8 mouse cellular contexts compared by ENCODE assay signal in the genomic region with DNA sequence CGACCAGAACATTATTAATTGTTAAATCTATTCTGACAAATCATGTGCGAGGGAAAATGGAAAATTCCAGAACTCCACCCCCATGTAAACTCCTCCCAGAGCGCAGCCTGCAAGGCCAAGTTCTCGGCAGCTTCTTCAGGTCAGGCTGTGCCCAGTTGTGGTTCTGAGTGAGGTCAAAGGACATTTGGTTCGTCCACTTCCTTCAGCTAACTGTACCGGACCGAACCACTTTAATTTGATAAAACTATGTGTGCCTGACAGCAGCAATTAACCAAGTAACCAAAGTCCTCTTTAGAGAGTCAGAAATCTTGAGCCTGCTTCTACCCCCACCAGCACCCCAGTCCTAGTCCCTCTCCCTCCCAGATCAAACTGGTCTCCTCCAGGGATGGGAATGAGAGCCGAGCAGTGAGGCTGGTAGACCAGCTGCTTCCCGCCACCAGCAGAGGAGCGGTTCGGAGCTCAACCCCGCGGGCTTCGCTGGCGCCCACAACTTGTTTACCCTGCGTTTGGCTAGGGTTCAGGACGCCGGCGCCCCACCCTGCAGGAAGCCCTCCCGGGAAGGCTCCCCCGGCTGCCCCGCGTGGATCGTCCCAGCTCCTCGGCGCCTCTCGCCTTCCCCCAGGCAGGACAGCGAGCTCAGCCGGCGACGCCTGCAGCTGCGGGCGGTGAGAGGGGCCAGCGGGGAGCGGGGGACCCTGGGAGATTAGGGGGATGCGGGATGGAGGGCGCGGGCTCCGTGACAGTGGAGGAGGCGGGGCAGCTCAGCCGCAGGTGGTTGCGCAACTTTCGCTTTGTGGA. TPM values are rescaled to one million over a fixed set of nuclear protein-coding genes. Genes with fewer than 3 reads are reported as not detected.
DNase-seq lines count a peak whose midpoint lies in the region; ATAC-seq and TF ChIP-seq lines count a peak whose summit lies in the region.

A gene (plus strand): TSS at position 113 of the 798 bp plus-strand sequence.

- H3K27ac ChIP-seq in cerebellum, adult 2 months (ENCODE audit: insufficient read depth, low read length): peak within 1 kb of the TSS; percentile 29; the same call in 1 of the 2 replicates
- H3K27ac ChIP-seq in forebrain, postnatal 0 days (ENCODE audit: low read depth, low read length): no peak within 1 kb of the TSS
- H3K27ac ChIP-seq in hindbrain, embryonic 10.5 days: peak within 1 kb of the TSS; percentile 90

- peak within 1 kb of the TSS; percentile 49 for H3K4me3 ChIP-seq in cerebellum, adult 2 months (replicated peaks; ENCODE audit: insufficient read depth, low read depth, low read length)
- H3K4me3 ChIP-seq in forebrain, postnatal 0 days (ENCODE audit: low read depth, low read length): peak within 1 kb of the TSS; percentile 61
- H3K4me3 ChIP-seq in hindbrain, embryonic 10.5 days: peak within 1 kb of the TSS; percentile 74
- peak within 1 kb of the TSS; percentile 94 for H3K4me3 ChIP-seq in megakaryocyte, embryonic 14.5 days (replicated peaks)

- peak; percentile 93 for ATAC-seq in forebrain, postnatal 0 days

- H3K4me1 ChIP-seq in cerebellum, adult 2 months (ENCODE audit: control insufficient read depth, insufficient read depth, low read length): no peaks in the 10 kb centered on the region
- no peaks in the 10 kb centered on the region for H3K4me1 ChIP-seq in forebrain, postnatal 0 days (ENCODE audit: insufficient read depth)
- peaks cover 13% of the 10 kb centered on the region for H3K4me1 ChIP-seq in hindbrain, embryonic 10.5 days (replicated peaks)
- H3K4me1 ChIP-seq in megakaryocyte, embryonic 14.5 days: peaks cover 11% of the 10 kb centered on the region

- no peak for TF ChIP-seq CTCF in cerebellum, adult 2 months (IDR thresholded peaks at IDR 0.05; ENCODE audit: borderline replicate concordance, insufficient read depth, low read depth, low read length)
- no peak for TF ChIP-seq CTCF in forebrain, postnatal 0 days (IDR thresholded peaks at IDR 0.05; ENCODE audit: low read depth)

- peak within 1 kb of the TSS; percentile 58 for H3K9ac ChIP-seq in forebrain, postnatal 0 days

- no peaks in the 10 kb centered on the region for H3K27me3 ChIP-seq in cerebellum, adult 2 months (ENCODE audit: control insufficient read depth, insufficient read depth, low read length)
- H3K27me3 ChIP-seq in forebrain, postnatal 0 days (ENCODE audit: insufficient read depth, low read length): no peaks in the 10 kb centered on the region
- no peaks in the 10 kb centered on the region for H3K27me3 ChIP-seq in hindbrain, embryonic 10.5 days (ENCODE audit: insufficient read depth, poor library complexity, severe bottlenecking)
- no peaks in the 10 kb centered on the region for H3K27me3 ChIP-seq in megakaryocyte, embryonic 14.5 days (replicated peaks)

- no peaks in the 10 kb centered on the region for H3K36me3 ChIP-seq in forebrain, postnatal 0 days (ENCODE audit: insufficient read depth)
- no peaks in the 10 kb centered on the region for H3K36me3 ChIP-seq in hindbrain, embryonic 10.5 days
- no peaks in the 10 kb centered on the region for H3K36me3 ChIP-seq in megakaryocyte, embryonic 14.5 days (replicated peaks; ENCODE audit: low read length)

- peak within 1 kb of the TSS; percentile 98 for H3K4me2 ChIP-seq in forebrain, postnatal 0 days (ENCODE audit: low read depth)

- no peak for TF ChIP-seq POLR2A in cerebellum, adult 2 months (IDR thresholded peaks at IDR 0.05; ENCODE audit: borderline replicate concordance, insufficient read depth, low read length)

- 8% methylated on average over 43 of the region's 43 CpGs for WGBS in cerebellum, adult 2 months
- 11% methylated on average over 43 of the region's 43 CpGs for WGBS in forebrain, postnatal 0 days
- WGBS in hindbrain, embryonic 10.5 days: 12% methylated on average over 43 of the region's 43 CpGs

- no peaks in the 10 kb centered on the region for H3K9me3 ChIP-seq in forebrain, postnatal 0 days (ENCODE audit: low read length)
- H3K9me3 ChIP-seq in hindbrain, embryonic 10.5 days: no peaks in the 10 kb centered on the region
- no peaks in the 10 kb centered on the region for H3K9me3 ChIP-seq in megakaryocyte, embryonic 14.5 days

- peak; percentile 74 for DNase-seq in Muller cell, postnatal 12 days (ENCODE audit: inconsistent ontology term)
- DNase-seq in cerebellum, adult 2 months: peak; percentile 20 to 31
- peak; percentile 36 for DNase-seq in forebrain, postnatal 0 days
- peak; percentile 53 for DNase-seq in hindbrain, embryonic 10.5 days (ENCODE audit: low spot score)
- peak; percentile 35 to 40 for DNase-seq in layer of hippocampus, postnatal 36 days
- DNase-seq in right cerebral cortex, adult 2 months (ENCODE audit: low spot score in 2 of 2): peak; percentile 7
- DNase-seq in urinary bladder, postnatal 10 days (ENCODE audit: low spot score): peak; percentile 24

RNA-seq across cellular contexts. Expression of the gene that starts here (rescaled TPM):
- polyA plus RNA-seq in cerebellum, adult 2 months (2012; rRNA removed): 6.0 and 6.6 TPM in 2 replicates
- total RNA-seq in forebrain, postnatal 0 days (2014; rRNA removed): 1.0 and 1.7 TPM in 2 replicates
- 2.1 and 3.0 TPM in 2 replicates for polyA plus RNA-seq in forebrain, postnatal 0 days (2015; fragmentation: Nextera tagmentation; extraction: Ambion mirVana)
- 0.88 and 1.1 TPM in 2 replicates for polyA plus RNA-seq in hindbrain, embryonic 10.5 days (2016; fragmentation: Nextera tagmentation; extraction: Ambion mirVana)
- total RNA-seq in layer of hippocampus, postnatal 36 days (2021): 1 to 10 TPM; 3.0 to 3.6 TPM
- polyA plus RNA-seq in megakaryocyte, embryonic 14.5 days (2012; ENCODE audit: insufficient read depth, low replicate concordance): 0.64 and 2.2 TPM in 2 replicates

Comparison
In these comparisons a context has a peak if more than half of its experiments do, and no peak if none do; other contexts are left out.
1. DNase-seq: peak in every context shown above with its lines; median percentile 74 in Muller cell, postnatal 12 days; 53 in hindbrain, embryonic 10.5 days; 38 in layer of hippocampus, postnatal 36 days; 36 in forebrain, postnatal 0 days; 26 in cerebellum, adult 2 months; 24 in urinary bladder, postnatal 10 days; 7 in right cerebral cortex, adult 2 months.